Mouse (Mus musculus) liver, adult 2 months (tissue): ENCODE data around the gene Ofd1.

ENCODE experiments used
- CTCF ChIP-seq: fragments of 200-500 bp; IDR thresholded peaks from 2 replicates; pipeline ENCODE4 v1.5.1; 2011; ENCODE audit warnings: low read depth, low read length, control low read depth
- POLR2A ChIP-seq: fragments of 200-500 bp; IDR thresholded peaks from 2 replicates; pipeline ENCODE4 v1.6.1; 2011; ENCODE audit warnings: low read length, control low read depth; ENCODE audit not compliant: insufficient read depth; ENCODE audit errors: extremely low read depth

GRCm38 (mm10) chrX:166383606-166384005, 56.9 kb downstream of the Ofd1 start:
- TF ChIP-seq POLR2A, result no peak
- no peak for TF ChIP-seq CTCF
